Mouse (Mus musculus): Measurements from ENCODE around the gene Slc26a11. TPM values are rescaled to one million over a fixed set of nuclear protein-coding genes. Genes with fewer than 3 reads are reported as not detected.
A peak's percentile ranks its signal among the peaks of the same experiment; 100 is the strongest.

The Slc26a11 gene
- total and polyA plus RNA-seq, 3 experiments = 1.4 to 3.3 (median 2.6) TPM

GRCm38 (mm10) chr11:119390271-119391231 lies 35.2 kb downstream of the Slc26a11 start:
- dilution Hi-C loops (cut with MboI; ENCODE audit: extremely low pct_ligation_motif_present, extremely low pct_unique_long_range_greater_than_20kb, low sequenced_read_pairs) = no loop called here
- H3K27ac ChIP-seq (ENCODE audit: insufficient read depth, low read depth) = peak overlapping the region; percentile 82
- TF ChIP-seq TBP (conservative IDR thresholded peaks at IDR 0.05; ENCODE audit: low read depth, low read length) (0 out of 2 replicates have a peak, but pooled peaks have one; percentile 38), ZC3H11A (IDR thresholded peaks at IDR 0.05; ENCODE audit: low read depth, low read length) (no peak), PAX5 (IDR thresholded peaks at IDR 0.05; ENCODE audit: low read length) (no peak), E2F4 (IDR thresholded peaks at IDR 0.05; ENCODE audit: insufficient replicate concordance, low read depth, low read length) (no peak), HCFC1 (IDR thresholded peaks at IDR 0.05; ENCODE audit: low read depth, low read length) (peak; percentile 9), ETS1 (conservative IDR thresholded peaks at IDR 0.05; ENCODE audit: low read depth, low read length) (no peak), JUND (conservative IDR thresholded peaks at IDR 0.05; ENCODE audit: low read depth, low read length) (no peak), CHD1 (IDR thresholded peaks at IDR 0.05; ENCODE audit: low read depth, low read length) (peak; percentile 73; the same call in 1 of the 2 replicates), MYC (IDR thresholded peaks at IDR 0.05; ENCODE audit: low read depth, low read length) (no peak), EP300 (IDR thresholded peaks at IDR 0.05; ENCODE audit: low read length) (peak; percentile 37; the same call in 1 of the 2 replicates), MXI1 (IDR thresholded peaks at IDR 0.05; ENCODE audit: low read depth, low read length) (0 out of 2 replicates have a peak, but pooled peaks have one; percentile 11), JUN (IDR thresholded peaks at IDR 0.05; ENCODE audit: insufficient read depth, low read depth, low read length) (no peak), ZMIZ1 (IDR thresholded peaks at IDR 0.05; ENCODE audit: low read depth, low read length) (peak; percentile 14; the same call in 1 of the 2 replicates), ELF1 (IDR thresholded peaks at IDR 0.05; ENCODE audit: low read depth, low read length) (peak; percentile 48; the same call in 1 of the 2 replicates), SMC3 (IDR thresholded peaks at IDR 0.05; ENCODE audit: low read depth, low read length) (peak; percentile 21; the same call in 1 of the 2 replicates), IRF4 (IDR thresholded peaks at IDR 0.05; ENCODE audit: low read depth, low read length) (peak; percentile 89), USF1 (IDR thresholded peaks at IDR 0.05; ENCODE audit: low read depth, low read length) (no peak), CTCF (conservative IDR thresholded peaks at IDR 0.05 in 1 of 2, IDR thresholded peaks at IDR 0.05 in 1 of 2; ENCODE audit: low read depth in 2 of 2, low read length in 2 of 2) (peak in 1 of 2 experiments; percentile 30; a peak in 2 of 4 replicates), SIN3A (IDR thresholded peaks at IDR 0.05; ENCODE audit: low read length) (peak; percentile 41; the same call in 1 of the 2 replicates), MAZ (IDR thresholded peaks at IDR 0.05; ENCODE audit: low read depth, low read length) (0 out of 2 replicates have a peak, but pooled peaks have one; percentile 30), TCF12 (IDR thresholded peaks at IDR 0.05; ENCODE audit: low read depth, low read length) (0 out of 2 replicates have a peak, but pooled peaks have one; percentile 21), POLR2A (IDR thresholded peaks at IDR 0.05; ENCODE audit: low read depth, low read length) (peak; percentile 38)
- in situ Hi-C loops (cut with MboI; ENCODE audit: low pct_ligation_motif_present, low pct_unique_long_range_greater_than_20kb, low sequenced_read_pairs) = no loop called here
- H3K27me3 ChIP-seq (replicated peaks) = peaks cover 70% of the 10 kb centered on the region
- peaks cover 18 to 36% of the 10 kb centered on the region in 2 experiments for H3K4me1 ChIP-seq (ENCODE audit: control insufficient read depth in 1 of 2, insufficient read depth in 2 of 2)
- no peak for DNase-seq (ENCODE audit: extremely low read depth)
- no peaks in the 10 kb centered on the region for H3K79me2 ChIP-seq (replicated peaks; ENCODE audit: control insufficient read depth, extremely low read depth, insufficient read depth, poor library complexity, severe bottlenecking)
- H3K36me3 ChIP-seq (replicated peaks in 1 of 2; ENCODE audit: control insufficient read depth in 1 of 2, insufficient read depth in 1 of 2, low read length in 1 of 2) = peaks cover 0 to 5% of the 10 kb centered on the region in 2 experiments
- H3K9ac ChIP-seq (ENCODE audit: insufficient read depth, low read depth) = peak overlapping the region; percentile 90
- H3K4me3 ChIP-seq (replicated peaks in 1 of 3; ENCODE audit: low read depth in 2 of 3, low read length in 2 of 3, poor library complexity in 1 of 3) = peak overlapping the region; percentile 67 to 85 (median 77)
- peak overlapping the region; percentile 39 for H3K4me2 ChIP-seq (ENCODE audit: insufficient read depth, low read depth, poor library complexity, severe bottlenecking)
- no peaks in the 10 kb centered on the region for H3K9me3 ChIP-seq (replicated peaks; ENCODE audit: low read length)

Measured in CH12.LX (cell line).